Mouse (Mus musculus) mouse trophoblast stem cell (cell line): Measurements from ENCODE around the gene Jam2.

Experiments used
- in situ Hi-C, 2 experiments: fragments of 300-500 bp; cut with MseI, MboI; formaldehyde crosslinking; loops; 2 replicates in 1 of 2; 3 replicates in 1 of 2; pipeline ENCODE4 v1.15.1; 2025

Gene Jam2

GRCm38 (mm10) chr16:84835823-84836743, 62.2 kb downstream of the Jam2 start:
- in situ Hi-C loops, result no loop called here

DNA sequence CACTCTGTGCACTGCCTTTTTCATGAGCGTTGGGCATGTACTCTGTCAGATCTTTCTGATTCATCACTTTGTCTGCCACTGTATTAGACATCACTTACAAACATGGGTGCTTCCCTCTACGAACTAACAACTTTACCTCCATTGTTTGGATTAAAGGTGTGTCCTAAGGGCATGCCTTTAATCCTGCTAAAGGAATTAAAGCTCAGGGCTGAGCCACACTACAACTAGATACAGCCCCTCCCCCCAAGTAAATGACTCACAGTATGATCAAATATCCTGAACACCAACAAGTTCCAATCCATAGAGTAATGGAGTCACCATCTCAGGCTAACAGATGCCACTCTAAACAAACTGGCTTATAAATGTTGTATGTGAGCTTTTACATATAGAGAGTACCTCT, 64.7 kb downstream of the Jam2 start:
- in situ Hi-C loops, result no loop called here

- in situ Hi-C loops, result no loop called here
These were observed 79.6 kb downstream of the Jam2 start for GRCm38 (mm10) chr16:84853492-84853891.

DNA sequence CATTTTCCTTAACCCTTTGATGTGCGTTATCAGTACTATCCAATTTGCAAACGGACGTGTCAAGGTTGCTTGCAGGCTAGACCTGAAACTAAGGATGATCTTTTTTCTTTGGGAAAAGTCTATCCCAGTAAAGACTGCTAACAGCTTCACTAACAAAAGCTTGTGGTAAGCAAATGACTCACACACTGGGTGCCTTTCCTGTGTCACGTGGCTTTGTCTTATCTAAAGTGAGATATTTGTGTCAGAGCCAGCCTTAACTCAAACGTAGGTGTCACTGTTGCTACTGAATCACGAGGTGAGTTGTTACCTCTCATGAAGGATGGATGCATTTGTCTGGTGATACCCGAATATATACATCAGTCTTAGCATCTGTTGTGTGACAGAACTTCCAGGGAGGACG, 90.7 kb downstream of the Jam2 start:
- in situ Hi-C loops, result no loop called here

DNA sequence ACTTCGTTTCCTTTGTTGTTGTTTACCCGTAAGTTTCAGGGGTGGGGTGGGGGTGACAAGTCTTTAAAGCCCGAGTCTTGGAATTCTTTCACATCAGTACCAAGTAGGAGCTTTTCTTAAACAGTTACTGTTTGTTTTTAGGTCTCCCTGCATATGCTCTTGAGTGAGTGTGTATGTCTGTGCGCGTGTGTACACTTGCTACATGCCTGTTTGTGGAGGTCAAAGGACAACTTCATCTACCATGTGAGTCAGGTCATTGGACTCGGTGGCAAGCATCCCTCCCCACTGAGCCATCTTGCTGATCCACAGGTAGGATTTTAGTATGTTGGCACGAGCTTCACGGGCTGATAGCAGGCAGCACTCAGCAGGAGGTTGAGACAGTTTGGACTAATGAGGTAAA, 99.9 kb downstream of the Jam2 start:
- in situ Hi-C loops, result no loop called here

GRCm38 (mm10) chr16:84875012-84875717, 101.2 kb downstream of the Jam2 start:
- in situ Hi-C loops, result no loop called here
